Mouse (Mus musculus): ENCODE results near the gene Hoxa10. TPM values are rescaled to one million over a fixed set of nuclear protein-coding genes. Genes with fewer than 3 reads are reported as not detected.

Hoxa10 gene
- total and polyA plus RNA-seq, 2 experiments: not detected

DNA sequence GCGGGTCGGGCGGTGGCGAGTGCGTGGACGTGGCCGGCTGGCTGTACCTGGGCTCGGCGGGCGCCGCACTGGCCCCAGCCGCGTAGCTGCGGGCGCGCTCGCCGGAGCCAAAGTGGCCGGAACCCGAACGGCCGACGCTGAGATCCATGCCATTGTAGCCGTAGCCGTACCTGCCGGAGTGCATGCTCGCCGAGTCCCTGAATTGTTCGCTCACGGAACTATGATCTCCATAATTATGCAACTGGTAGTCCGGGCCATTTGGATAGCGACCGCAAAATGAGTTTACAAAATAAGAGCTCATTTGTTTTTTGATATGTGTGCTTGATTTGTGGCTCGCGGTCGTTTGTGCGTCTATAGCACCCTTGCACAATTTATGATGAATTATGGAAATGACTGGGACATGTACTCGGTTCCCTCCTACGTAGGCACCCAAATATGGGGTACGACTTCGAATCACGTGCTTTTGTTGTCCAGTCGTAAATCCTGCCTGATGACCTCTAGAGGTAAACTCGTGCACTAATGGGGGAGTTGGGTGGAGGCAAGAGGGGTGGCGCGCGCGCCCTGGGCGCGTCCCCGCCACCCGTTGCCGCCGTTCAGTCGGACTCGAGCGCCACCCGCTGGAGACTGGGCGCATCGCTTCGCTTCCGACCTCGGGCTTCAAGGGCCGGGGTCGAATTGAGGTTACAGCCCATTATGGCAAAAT, 36.5 kb downstream of the Hoxa10 start, which contains the start of gene Hoxa5:
Gene Hoxa5 (minus strand): TSS at position 538 of the 703 bp plus-strand sequence.
- H3K27ac ChIP-seq (replicated peaks; ENCODE audit: insufficient read depth, low read depth, low read length): peak within 1 kb of the TSS; percentile 26
- no peaks in the 10 kb centered on the region for H3K36me3 ChIP-seq (ENCODE audit: control insufficient read depth, insufficient read depth, low read length)
- peaks cover 36% of the 10 kb centered on the region for H3K27me3 ChIP-seq (ENCODE audit: control insufficient read depth, insufficient read depth, low read length)
- peak within 1 kb of the TSS; percentile 74 for H3K9ac ChIP-seq (ENCODE audit: low read depth, low read length)
- no peaks in the 10 kb centered on the region; the same call in 1 of the 2 replicates for H3K4me1 ChIP-seq (ENCODE audit: control insufficient read depth, insufficient read depth, low read length)
- WGBS: 4% methylated on average over 65 of the region's 65 CpGs
- TF ChIP-seq CTCF (IDR thresholded peaks at IDR 0.05; ENCODE audit: low read depth, low read length) (peak; percentile 82), POLR2A (IDR thresholded peaks at IDR 0.05; ENCODE audit: extremely low read depth, insufficient read depth, low read length) (no peak)
- H3K79me2 ChIP-seq (ENCODE audit: control insufficient read depth, insufficient read depth, low read length): no peaks in the 10 kb centered on the region
- DNase-seq (ENCODE audit: extremely low read depth, low read depth, low spot score): peak; percentile 43
- H3K4me3 ChIP-seq (ENCODE audit: insufficient read depth, low read depth, low read length): peak within 1 kb of the TSS; percentile 60

GRCm38 (mm10) chr6:52203371-52204049, 37.1 kb downstream of the Hoxa10 start:
- Histone ChIP-seq H3K9ac (ENCODE audit: low read depth, low read length) (peak overlapping the region; percentile 74), H3K27me3 (ENCODE audit: control insufficient read depth, insufficient read depth, low read length) (peaks cover 32% of the 10 kb centered on the region), H3K79me2 (ENCODE audit: control insufficient read depth, insufficient read depth, low read length) (no peaks in the 10 kb centered on the region), H3K36me3 (ENCODE audit: control insufficient read depth, insufficient read depth, low read length) (no peaks in the 10 kb centered on the region), H3K4me1 (ENCODE audit: control insufficient read depth, insufficient read depth, low read length) (no peaks in the 10 kb centered on the region; the same call in 1 of the 2 replicates), H3K4me3 (ENCODE audit: insufficient read depth, low read depth, low read length) (peak overlapping the region; percentile 60), H3K27ac (replicated peaks; ENCODE audit: insufficient read depth, low read depth, low read length) (peak overlapping the region; percentile 26)
- DNase-seq (ENCODE audit: extremely low read depth, low read depth, low spot score): no peak
- 4% methylated on average over 35 of the region's 46 CpGs for WGBS
- TF ChIP-seq POLR2A (IDR thresholded peaks at IDR 0.05; ENCODE audit: extremely low read depth, insufficient read depth, low read length): no peak
- no peak for TF ChIP-seq CTCF (IDR thresholded peaks at IDR 0.05; ENCODE audit: low read depth, low read length)

GRCm38 (mm10) chr6:52203121-52203370, 37.6 kb downstream of the Hoxa10 start:
- Histone ChIP-seq H3K4me3 (ENCODE audit: insufficient read depth, low read depth, low read length) (peak overlapping the region; percentile 60), H3K9ac (ENCODE audit: low read depth, low read length) (peak overlapping the region; percentile 74), H3K79me2 (ENCODE audit: control insufficient read depth, insufficient read depth, low read length) (no peaks in the 10 kb centered on the region), H3K27me3 (ENCODE audit: control insufficient read depth, insufficient read depth, low read length) (peaks cover 28% of the 10 kb centered on the region), H3K27ac (replicated peaks; ENCODE audit: insufficient read depth, low read depth, low read length) (peak overlapping the region; percentile 26), H3K36me3 (ENCODE audit: control insufficient read depth, insufficient read depth, low read length) (no peaks in the 10 kb centered on the region), H3K4me1 (ENCODE audit: control insufficient read depth, insufficient read depth, low read length) (no peaks in the 10 kb centered on the region; the same call in 1 of the 2 replicates)
- no peak for DNase-seq (ENCODE audit: extremely low read depth, low read depth, low spot score)
- TF ChIP-seq POLR2A (IDR thresholded peaks at IDR 0.05; ENCODE audit: extremely low read depth, insufficient read depth, low read length): no peak
- no peak for TF ChIP-seq CTCF (IDR thresholded peaks at IDR 0.05; ENCODE audit: low read depth, low read length)
- 8% methylated on average over 10 of the region's 10 CpGs for WGBS

DNA sequence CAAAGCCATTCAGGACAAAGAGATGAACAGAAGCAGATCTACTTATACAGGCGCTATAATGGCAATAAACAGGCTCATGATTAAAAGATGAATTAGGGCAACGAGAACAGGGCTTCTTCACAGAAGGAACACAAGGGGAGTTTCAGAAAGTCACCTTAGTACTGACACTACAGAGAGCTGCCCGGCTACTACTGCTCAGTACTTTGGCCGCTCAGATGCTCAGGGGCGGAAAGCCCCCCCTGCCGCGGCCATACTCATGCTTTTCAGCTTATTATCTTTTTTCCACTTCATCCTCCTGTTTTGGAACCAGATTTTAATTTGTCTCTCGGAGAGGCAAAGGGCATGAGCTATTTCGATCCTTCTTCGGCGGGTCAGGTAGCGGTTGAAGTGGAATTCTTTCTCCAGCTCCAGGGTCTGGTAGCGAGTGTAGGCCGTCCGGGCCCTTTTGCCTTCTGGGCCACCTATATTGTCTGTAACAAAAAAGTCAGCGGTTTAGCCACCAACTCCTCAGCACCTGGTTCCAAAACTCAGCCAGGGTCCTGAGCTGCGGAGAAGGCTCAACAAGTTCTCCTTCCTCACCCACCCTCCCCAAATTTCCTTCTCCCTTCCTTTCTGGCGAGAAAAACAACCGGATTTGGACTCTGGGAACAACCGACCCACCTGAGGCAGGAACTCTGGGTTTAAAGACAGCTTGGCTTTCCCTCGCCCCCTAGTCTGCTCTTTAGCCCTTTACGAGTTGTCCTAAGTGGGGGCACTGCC, 38.1 kb downstream of the Hoxa10 start:
- no peak for DNase-seq (ENCODE audit: extremely low read depth, low read depth, low spot score)
- no peaks in the 10 kb centered on the region; the same call in 1 of the 2 replicates for H3K4me1 ChIP-seq (ENCODE audit: control insufficient read depth, insufficient read depth, low read length)
- 19% methylated on average over 22 of the region's 22 CpGs for whole genome bisulfite sequencing
- H3K4me3 ChIP-seq (ENCODE audit: insufficient read depth, low read depth, low read length): peak overlapping the region; percentile 60; the same call in 1 of the 2 replicates
- no peaks in the 10 kb centered on the region for H3K79me2 ChIP-seq (ENCODE audit: control insufficient read depth, insufficient read depth, low read length)
- TF ChIP-seq POLR2A (IDR thresholded peaks at IDR 0.05; ENCODE audit: extremely low read depth, insufficient read depth, low read length): no peak
- TF ChIP-seq CTCF (IDR thresholded peaks at IDR 0.05; ENCODE audit: low read depth, low read length): no peak
- H3K9ac ChIP-seq (ENCODE audit: low read depth, low read length): peak overlapping the region; percentile 18
- peak overlapping the region; percentile 26 for H3K27ac ChIP-seq (replicated peaks; ENCODE audit: insufficient read depth, low read depth, low read length)
- H3K27me3 ChIP-seq (ENCODE audit: control insufficient read depth, insufficient read depth, low read length): peaks cover 27% of the 10 kb centered on the region; the same call in 1 of the 2 replicates
- H3K36me3 ChIP-seq (ENCODE audit: control insufficient read depth, insufficient read depth, low read length): no peaks in the 10 kb centered on the region

DNA sequence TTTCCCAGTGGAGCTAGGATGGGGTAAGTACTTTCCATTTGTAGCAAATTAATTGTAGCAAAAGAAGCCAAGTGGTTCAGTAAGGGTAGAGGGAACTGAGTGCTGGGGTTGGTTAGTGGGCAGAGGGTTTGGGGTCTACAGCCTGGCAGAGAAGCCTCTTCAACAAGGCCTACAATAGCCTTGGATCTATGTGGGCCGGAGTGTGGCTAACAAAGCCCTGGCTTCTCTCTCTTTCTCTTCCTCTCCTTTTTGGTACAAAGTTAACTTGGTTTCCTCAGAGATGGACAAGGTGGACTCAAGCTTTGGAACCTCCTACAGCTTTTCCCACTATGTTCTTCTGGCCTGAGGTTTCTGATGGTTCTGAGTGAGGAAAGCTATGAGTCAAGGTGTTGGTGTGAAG, 39.4 kb downstream of the Hoxa10 start:
- Histone ChIP-seq H3K4me3 (ENCODE audit: insufficient read depth, low read depth, low read length) (no peak overlapping the region), H3K27ac (replicated peaks; ENCODE audit: insufficient read depth, low read depth, low read length) (no peak overlapping the region), H3K9ac (ENCODE audit: low read depth, low read length) (no peak overlapping the region), H3K36me3 (ENCODE audit: control insufficient read depth, insufficient read depth, low read length) (no peaks in the 10 kb centered on the region), H3K79me2 (ENCODE audit: control insufficient read depth, insufficient read depth, low read length) (no peaks in the 10 kb centered on the region), H3K4me1 (ENCODE audit: control insufficient read depth, insufficient read depth, low read length) (no peaks in the 10 kb centered on the region; the same call in 1 of the 2 replicates), H3K27me3 (ENCODE audit: control insufficient read depth, insufficient read depth, low read length) (peaks cover 27% of the 10 kb centered on the region; the same call in 1 of the 2 replicates)
- no peak for DNase-seq (ENCODE audit: extremely low read depth, low read depth, low spot score)
- WGBS: 59% methylated on average over 1 of the region's 1 CpGs
- no peak for TF ChIP-seq POLR2A (IDR thresholded peaks at IDR 0.05; ENCODE audit: extremely low read depth, insufficient read depth, low read length)
- no peak for TF ChIP-seq CTCF (IDR thresholded peaks at IDR 0.05; ENCODE audit: low read depth, low read length)
